Mouse (Mus musculus) heart, adult 2 months (tissue): ENCODE results near the gene Nudc.

Experiments used
- CTCF ChIP-seq: fragments of 200-600 bp; IDR thresholded peaks from 2 replicates; pipeline ENCODE4 v1.8.1; 2022; ENCODE audit warnings: antibody characterized with exemption, mild to moderate bottlenecking, moderate library complexity
- EP300 ChIP-seq: fragments of 200-500 bp; IDR thresholded peaks from 2 replicates; pipeline ENCODE4 v1.6.1; 2011; ENCODE audit warnings: low read depth, low read length, control low read depth; ENCODE audit not compliant: insufficient read depth
- POLR2A ChIP-seq: fragments of 200-500 bp; IDR thresholded peaks from 2 replicates; pipeline ENCODE4 v1.6.1; 2011; ENCODE audit warnings: mild to moderate bottlenecking, low read depth, low read length, control low read depth; ENCODE audit not compliant: insufficient read depth

DNA sequence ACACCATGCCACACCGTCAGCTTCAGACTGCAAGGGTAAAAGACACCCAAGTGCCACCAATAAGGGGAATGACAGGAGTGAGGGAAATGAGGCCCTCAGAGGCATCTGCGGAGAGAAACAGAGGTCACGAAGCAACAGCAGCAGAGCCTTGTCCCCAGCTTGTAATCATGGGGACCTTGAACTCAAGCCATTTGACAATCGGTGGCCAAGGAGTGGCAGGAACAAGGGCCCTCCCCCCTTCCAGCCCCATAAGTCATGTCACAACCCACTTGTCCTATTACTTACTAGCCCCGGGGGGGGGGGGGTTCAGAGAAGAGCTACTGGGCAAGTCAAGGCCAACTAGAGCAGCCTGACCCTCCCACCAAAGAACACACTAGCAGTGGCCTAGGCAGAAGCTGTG is 9.1 kb downstream of the Nudc start:
- TF ChIP-seq POLR2A (no peak), CTCF (no peak), EP300 (no peak)
